Mouse (Mus musculus) E14TG2a.4 (cell line): ENCODE data around the gene Dnttip1.

Source experiments
- CTCF ChIP-seq: conservative IDR thresholded peaks from 2 replicates; pipeline ENCODE4 v1.5.1; 2014; ENCODE audit warnings: low read length
- POU5F1 ChIP-seq: IDR thresholded peaks from 2 replicates; pipeline ENCODE4 v1.6.1; 2014; ENCODE audit warnings: low read length, borderline replicate concordance

- TF ChIP-seq CTCF (no peak), POU5F1 (no peak)
Measured at GRCm38 (mm10) chr2:164804533-164805331, 58.9 kb downstream of the Dnttip1 start, which contains the start of the genes Acot8 and Zswim3.
